Mouse (Mus musculus): ENCODE data around the gene Cst7. TPM values are rescaled to one million over a fixed set of nuclear protein-coding genes. Genes with fewer than 3 reads are reported as not detected.
A peak's percentile ranks its signal among the peaks of the same experiment; 100 is the strongest.

Cst7 gene
- polyA plus RNA-seq, 1 experiment from 2014 or later, result 0.40 TPM

GRCm38 (mm10) chr2:150579628-150580027, 9.4 kb downstream of the Cst7 start:
- Histone ChIP-seq H3K4me3 (ENCODE audit: low read depth, low read length) (no peak overlapping the region), H3K36me3 (ENCODE audit: control insufficient read depth, insufficient read depth, low read length) (no peaks in the 10 kb centered on the region), H3K4me2 (ENCODE audit: low read depth) (no peak overlapping the region), H3K9ac (ENCODE audit: low read length) (no peak overlapping the region), H3K4me1 (ENCODE audit: control insufficient read depth, insufficient read depth, low read length) (no peaks in the 10 kb centered on the region), H3K9me3 (ENCODE audit: control insufficient read depth, low read length) (no peaks in the 10 kb centered on the region), H3K27ac (ENCODE audit: low read depth, low read length) (no peak overlapping the region), H3K27me3 (ENCODE audit: control insufficient read depth, insufficient read depth, low read length) (no peaks in the 10 kb centered on the region)
- ATAC-seq (ENCODE audit: insufficient read depth, low FRiP score, low TSS enrichment), result no peak
- DNase-seq (ENCODE audit: low spot score), result no peak
- WGBS, result 87% methylated on average over 1 of the region's 1 CpGs

- 75% methylated on average over 11 of the region's 11 CpGs for WGBS
- H3K4me2 ChIP-seq (ENCODE audit: low read depth), result no peak overlapping the region
- H3K9me3 ChIP-seq (ENCODE audit: control insufficient read depth, low read length), result no peaks in the 10 kb centered on the region
- no peak overlapping the region for H3K4me3 ChIP-seq (ENCODE audit: low read depth, low read length)
- ATAC-seq (ENCODE audit: insufficient read depth, low FRiP score, low TSS enrichment) (no peak), DNase-seq (ENCODE audit: low spot score) (no peak)
- no peak overlapping the region for H3K9ac ChIP-seq (ENCODE audit: low read length)
- H3K4me1 ChIP-seq (ENCODE audit: control insufficient read depth, insufficient read depth, low read length), result no peaks in the 10 kb centered on the region
- no peak overlapping the region for H3K27ac ChIP-seq (ENCODE audit: low read depth, low read length)
- H3K27me3 ChIP-seq (ENCODE audit: control insufficient read depth, insufficient read depth, low read length), result no peaks in the 10 kb centered on the region
- peaks cover 3% of the 10 kb centered on the region for H3K36me3 ChIP-seq (ENCODE audit: control insufficient read depth, insufficient read depth, low read length)
Observed at GRCm38 (mm10) chr2:150589076-150589475, 18.9 kb downstream of the Cst7 start.

- Histone ChIP-seq H3K4me3 (ENCODE audit: low read depth, low read length) (no peak overlapping the region), H3K27me3 (ENCODE audit: control insufficient read depth, insufficient read depth, low read length) (no peaks in the 10 kb centered on the region), H3K36me3 (ENCODE audit: control insufficient read depth, insufficient read depth, low read length) (no peaks in the 10 kb centered on the region), H3K4me2 (ENCODE audit: low read depth) (no peak overlapping the region), H3K4me1 (ENCODE audit: control insufficient read depth, insufficient read depth, low read length) (no peaks in the 10 kb centered on the region), H3K27ac (ENCODE audit: low read depth, low read length) (no peak overlapping the region), H3K9ac (ENCODE audit: low read length) (no peak overlapping the region), H3K9me3 (ENCODE audit: control insufficient read depth, low read length) (no peaks in the 10 kb centered on the region)
- ATAC-seq (ENCODE audit: insufficient read depth, low FRiP score, low TSS enrichment) (no peak), DNase-seq (ENCODE audit: low spot score) (no peak)
- 88% methylated on average over 3 of the region's 3 CpGs for WGBS
Observed at GRCm38 (mm10) chr2:150595411-150596190, 25.4 kb downstream of the Cst7 start.

- H3K27ac ChIP-seq (ENCODE audit: low read depth, low read length), result no peak overlapping the region
- H3K27me3 ChIP-seq (ENCODE audit: control insufficient read depth, insufficient read depth, low read length), result no peaks in the 10 kb centered on the region
- H3K4me2 ChIP-seq (ENCODE audit: low read depth), result no peak overlapping the region
- H3K4me3 ChIP-seq (ENCODE audit: low read depth, low read length), result no peak overlapping the region
- DNase-seq (ENCODE audit: low spot score) (no peak), ATAC-seq (ENCODE audit: insufficient read depth, low FRiP score, low TSS enrichment) (no peak)
- H3K9ac ChIP-seq (ENCODE audit: low read length), result no peak overlapping the region
- no peaks in the 10 kb centered on the region for H3K36me3 ChIP-seq (ENCODE audit: control insufficient read depth, insufficient read depth, low read length)
- 97% methylated on average over 2 of the region's 2 CpGs for WGBS
- H3K4me1 ChIP-seq (ENCODE audit: control insufficient read depth, insufficient read depth, low read length), result no peaks in the 10 kb centered on the region
- no peaks in the 10 kb centered on the region for H3K9me3 ChIP-seq (ENCODE audit: control insufficient read depth, low read length)
Observed at GRCm38 (mm10) chr2:150600263-150600662, 30.0 kb downstream of the Cst7 start.

- no peak overlapping the region for H3K9ac ChIP-seq (ENCODE audit: low read length)
- no peak overlapping the region for H3K27ac ChIP-seq (ENCODE audit: low read depth, low read length)
- H3K9me3 ChIP-seq (ENCODE audit: control insufficient read depth, low read length), result no peaks in the 10 kb centered on the region
- H3K27me3 ChIP-seq (ENCODE audit: control insufficient read depth, insufficient read depth, low read length), result no peaks in the 10 kb centered on the region
- DNase-seq (ENCODE audit: low spot score), result no peak
- H3K4me1 ChIP-seq (ENCODE audit: control insufficient read depth, insufficient read depth, low read length), result no peaks in the 10 kb centered on the region; the same call in 1 of the 2 replicates
- H3K36me3 ChIP-seq (ENCODE audit: control insufficient read depth, insufficient read depth, low read length), result no peaks in the 10 kb centered on the region
- H3K4me2 ChIP-seq (ENCODE audit: low read depth), result no peak overlapping the region
- 88% methylated on average over 2 of the region's 2 CpGs for WGBS
- H3K4me3 ChIP-seq (ENCODE audit: low read depth, low read length), result no peak overlapping the region
- ATAC-seq (ENCODE audit: insufficient read depth, low FRiP score, low TSS enrichment), result no peak
Observed at GRCm38 (mm10) chr2:150602166-150602565, 32.0 kb downstream of the Cst7 start.

- DNase-seq (ENCODE audit: low spot score), result no peak
- Histone ChIP-seq H3K9me3 (ENCODE audit: control insufficient read depth, low read length) (no peaks in the 10 kb centered on the region), H3K4me2 (ENCODE audit: low read depth) (no peak overlapping the region), H3K4me1 (ENCODE audit: control insufficient read depth, insufficient read depth, low read length) (no peaks in the 10 kb centered on the region; the same call in 1 of the 2 replicates), H3K4me3 (ENCODE audit: low read depth, low read length) (no peak overlapping the region), H3K27me3 (ENCODE audit: control insufficient read depth, insufficient read depth, low read length) (no peaks in the 10 kb centered on the region), H3K27ac (ENCODE audit: low read depth, low read length) (no peak overlapping the region), H3K9ac (ENCODE audit: low read length) (no peak overlapping the region), H3K36me3 (ENCODE audit: control insufficient read depth, insufficient read depth, low read length) (no peaks in the 10 kb centered on the region)
- 89% methylated on average over 2 of the region's 2 CpGs for WGBS
- ATAC-seq (ENCODE audit: insufficient read depth, low FRiP score, low TSS enrichment), result no peak
Observed at GRCm38 (mm10) chr2:150604802-150605201, 34.6 kb downstream of the Cst7 start.

- no peak overlapping the region for H3K9ac ChIP-seq (ENCODE audit: low read length)
- no peak overlapping the region for H3K4me3 ChIP-seq (ENCODE audit: low read depth, low read length)
- no peaks in the 10 kb centered on the region for H3K36me3 ChIP-seq (ENCODE audit: control insufficient read depth, insufficient read depth, low read length)
- 95% methylated on average over 1 of the region's 1 CpGs for WGBS
- H3K9me3 ChIP-seq (ENCODE audit: control insufficient read depth, low read length), result no peaks in the 10 kb centered on the region
- DNase-seq (ENCODE audit: low spot score) (no peak), ATAC-seq (ENCODE audit: insufficient read depth, low FRiP score, low TSS enrichment) (no peak)
- no peaks in the 10 kb centered on the region; the same call in 1 of the 2 replicates for H3K4me1 ChIP-seq (ENCODE audit: control insufficient read depth, insufficient read depth, low read length)
- H3K27me3 ChIP-seq (ENCODE audit: control insufficient read depth, insufficient read depth, low read length), result no peaks in the 10 kb centered on the region
- no peak overlapping the region; the same call in 1 of the 2 replicates for H3K4me2 ChIP-seq (ENCODE audit: low read depth)
- H3K27ac ChIP-seq (ENCODE audit: low read depth, low read length), result no peak overlapping the region
Observed at GRCm38 (mm10) chr2:150607086-150607485, 36.9 kb downstream of the Cst7 start.

GRCm38 (mm10) chr2:150608087-150608799, 38.0 kb downstream of the Cst7 start, which contains the start of gene Apmap:
TSS of gene Apmap (minus strand) at chr2:150608567.
- Histone ChIP-seq H3K9ac (ENCODE audit: low read length) (peak within 1 kb of the TSS; percentile 72), H3K36me3 (ENCODE audit: control insufficient read depth, insufficient read depth, low read length) (no peaks in the 10 kb centered on the region), H3K4me3 (ENCODE audit: low read depth, low read length) (peak within 1 kb of the TSS; percentile 83), H3K9me3 (ENCODE audit: control insufficient read depth, low read length) (no peaks in the 10 kb centered on the region), H3K27me3 (ENCODE audit: control insufficient read depth, insufficient read depth, low read length) (no peaks in the 10 kb centered on the region), H3K4me1 (ENCODE audit: control insufficient read depth, insufficient read depth, low read length) (no peaks in the 10 kb centered on the region; the same call in 1 of the 2 replicates), H3K27ac (ENCODE audit: low read depth, low read length) (no peak within 1 kb of the TSS), H3K4me2 (ENCODE audit: low read depth) (peak within 1 kb of the TSS; percentile 86)
- ATAC-seq (ENCODE audit: insufficient read depth, low FRiP score, low TSS enrichment) (peak; percentile 98), DNase-seq (ENCODE audit: low spot score) (peak; percentile 96)
- under 1% methylated on average over 42 of the region's 42 CpGs for WGBS
